Mouse (Mus musculus) stomach, postnatal 0 days (tissue): ENCODE results near the gene Skida1.

Source experiments
- CTCF ChIP-seq: IDR thresholded peaks from 2 replicates; pipeline ENCODE4 v1.5.1; 2016; ENCODE audit warnings: antibody characterized with exemption, low read depth, mild to moderate bottlenecking, moderate library complexity
- EP300 ChIP-seq: optimal IDR thresholded peaks from 2 replicates; pipeline ENCODE3; 2016; ENCODE audit warnings: antibody characterized with exemption

DNA sequence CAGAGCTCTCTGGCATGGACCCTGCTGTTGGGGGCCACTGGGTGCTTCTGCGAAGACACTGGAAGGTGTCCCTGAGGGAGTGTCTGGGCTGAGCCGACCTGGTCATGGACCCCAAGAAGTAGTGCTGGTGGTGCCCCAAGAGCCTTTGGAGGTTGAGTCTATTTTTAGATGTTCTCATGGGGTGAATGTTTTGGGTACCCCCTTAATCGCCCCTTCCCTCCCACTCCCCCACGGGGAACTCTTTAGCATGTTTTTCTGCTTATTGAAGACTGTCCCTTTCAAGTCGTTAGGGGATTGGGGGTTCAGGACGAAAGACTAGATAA, 16.8 kb upstream of the Skida1 start:
- no peak for TF ChIP-seq CTCF
- TF ChIP-seq EP300: no peak
